In genomic region chr2:23068894-23069744, GRCm38 (mm10) we compare ENCODE assay signal across 8 mouse cellular contexts. TPM values are rescaled to one million over a fixed set of nuclear protein-coding genes. Genes with fewer than 3 reads are reported as not detected.
DNase-seq lines count a peak whose midpoint lies in the region; ATAC-seq lines count a peak whose summit lies in the region.

No protein-coding gene starts in this region.

- H3K4me3 ChIP-seq in megakaryocyte, embryonic 14.5 days (replicated peaks): peak overlapping the region; percentile 100

- peaks cover 24% of the 10 kb centered on the region for H3K36me3 ChIP-seq in megakaryocyte, embryonic 14.5 days (replicated peaks; ENCODE audit: low read length)

- H3K9me3 ChIP-seq in megakaryocyte, embryonic 14.5 days: no peaks in the 10 kb centered on the region

- H3K4me1 ChIP-seq in megakaryocyte, embryonic 14.5 days: peaks cover 17% of the 10 kb centered on the region

- H3K27me3 ChIP-seq in megakaryocyte, embryonic 14.5 days (replicated peaks): no peaks in the 10 kb centered on the region

- DNase-seq in ZHBTc4 (ENCODE audit: low read depth, low spot score): peak; percentile 95
- peak; percentile 81 to 83 for DNase-seq in gastrocnemius, adult 8-10 months (ENCODE audit: low spot score in 2 of 2)
- peak; percentile 52 for DNase-seq in hindlimb bud, embryonic 11.5 days (ENCODE audit: extremely low spot score, low read depth, low spot score)
- DNase-seq in left cerebral cortex, adult 8-10 months (ENCODE audit: low spot score in 2 of 2): peak; percentile 89 to 92
- DNase-seq in right cerebral cortex, postnatal 10 days (ENCODE audit: low spot score in 2 of 2): peak; percentile 96
- DNase-seq in urinary bladder, postnatal 25 days (ENCODE audit: low spot score): peak; percentile 93

- peak; percentile 65 for ATAC-seq in common myeloid progenitor, adult 5-6 weeks (replicated peaks; ENCODE audit: low read depth, poor library complexity, severe bottlenecking)

RNA-seq across cellular contexts. Expression of gene Acbd5, which starts 1.2 kb away (rescaled TPM):
- 29.0 and 29.1 TPM in 2 replicates for total RNA-seq in common myeloid progenitor, adult 5-6 weeks (2017)
- 10 to 100 TPM; 26.2 to 29.7 (median 27.1) TPM for total RNA-seq in gastrocnemius, adult 8-10 months (2022)
- 10 to 100 TPM; 79.3 to 92.0 (median 82.7) TPM for total RNA-seq in left cerebral cortex, adult 8-10 months (2022)
- 3.2 TPM in 1 of 2 replicates, not detected in the other for polyA plus RNA-seq in megakaryocyte, embryonic 14.5 days (2012; ENCODE audit: insufficient read depth, low replicate concordance)

RNA-seq across cellular contexts. Expression of gene Abi1, which starts 29.1 kb away (rescaled TPM):
- total RNA-seq in common myeloid progenitor, adult 5-6 weeks (2017): 106 and 124 TPM in 2 replicates
- 10 to 100 TPM; 13.1 to 21.7 (median 17.2) TPM for total RNA-seq in gastrocnemius, adult 8-10 months (2022)
- 100 to 1,000 TPM; 130 to 152 (median 136) TPM for total RNA-seq in left cerebral cortex, adult 8-10 months (2022)
- 61.8 and 70.5 TPM in 2 replicates for polyA plus RNA-seq in megakaryocyte, embryonic 14.5 days (2012; ENCODE audit: insufficient read depth, low replicate concordance)

Comparison
In these comparisons a context has a peak if more than half of its experiments do, and no peak if none do; other contexts are left out.
1. Peak in every context shown above with its lines: DNase-seq, ATAC-seq and H3K4me3 ChIP-seq.